Mouse (Mus musculus): ENCODE data around the gene Tmie. TPM values are rescaled to one million over a fixed set of nuclear protein-coding genes. Genes with fewer than 3 reads are reported as not detected.

Gene Tmie
- polyA plus RNA-seq, 1 experiment from 2014 or later = 0.70 TPM

GRCm38 (mm10) chr9:110893429-110893828 is 13.5 kb upstream of the Tmie start:
- Histone ChIP-seq H3K9ac (ENCODE audit: low read length) (no peak overlapping the region), H3K27me3 (ENCODE audit: control insufficient read depth, insufficient read depth, low read length) (no peaks in the 10 kb centered on the region), H3K4me1 (ENCODE audit: control insufficient read depth, insufficient read depth, low read length) (no peaks in the 10 kb centered on the region; the same call in 1 of the 2 replicates), H3K4me3 (ENCODE audit: low read depth, low read length) (no peak overlapping the region), H3K9me3 (ENCODE audit: control insufficient read depth, low read length) (no peaks in the 10 kb centered on the region), H3K4me2 (ENCODE audit: low read depth) (no peak overlapping the region), H3K36me3 (ENCODE audit: control insufficient read depth, insufficient read depth, low read length) (no peaks in the 10 kb centered on the region), H3K27ac (ENCODE audit: low read depth, low read length) (no peak overlapping the region)
- 74% methylated on average over 10 of the region's 10 CpGs for WGBS
- no peak for ATAC-seq (ENCODE audit: insufficient read depth, low FRiP score, low TSS enrichment)
- no peak for DNase-seq (ENCODE audit: low spot score)

- Histone ChIP-seq H3K4me3 (ENCODE audit: low read depth, low read length) (no peak overlapping the region), H3K9ac (ENCODE audit: low read length) (no peak overlapping the region), H3K9me3 (ENCODE audit: control insufficient read depth, low read length) (no peaks in the 10 kb centered on the region), H3K4me1 (ENCODE audit: control insufficient read depth, insufficient read depth, low read length) (no peaks in the 10 kb centered on the region; the same call in 1 of the 2 replicates), H3K4me2 (ENCODE audit: low read depth) (no peak overlapping the region), H3K27ac (ENCODE audit: low read depth, low read length) (no peak overlapping the region), H3K27me3 (ENCODE audit: control insufficient read depth, insufficient read depth, low read length) (no peaks in the 10 kb centered on the region), H3K36me3 (ENCODE audit: control insufficient read depth, insufficient read depth, low read length) (no peaks in the 10 kb centered on the region)
- whole genome bisulfite sequencing = 84% methylated on average over 3 of the region's 3 CpGs
- ATAC-seq (ENCODE audit: insufficient read depth, low FRiP score, low TSS enrichment) (no peak), DNase-seq (ENCODE audit: low spot score) (no peak)
Observed at GRCm38 (mm10) chr9:110892552-110892951, 12.6 kb upstream of the Tmie start.

- 78% methylated on average over 12 of the region's 12 CpGs for WGBS
- Histone ChIP-seq H3K4me2 (ENCODE audit: low read depth) (no peak overlapping the region), H3K9ac (ENCODE audit: low read length) (no peak overlapping the region), H3K9me3 (ENCODE audit: control insufficient read depth, low read length) (no peaks in the 10 kb centered on the region), H3K27me3 (ENCODE audit: control insufficient read depth, insufficient read depth, low read length) (no peaks in the 10 kb centered on the region), H3K36me3 (ENCODE audit: control insufficient read depth, insufficient read depth, low read length) (no peaks in the 10 kb centered on the region), H3K4me3 (ENCODE audit: low read depth, low read length) (no peak overlapping the region), H3K27ac (ENCODE audit: low read depth, low read length) (no peak overlapping the region), H3K4me1 (ENCODE audit: control insufficient read depth, insufficient read depth, low read length) (no peaks in the 10 kb centered on the region; the same call in 1 of the 2 replicates)
- ATAC-seq (ENCODE audit: insufficient read depth, low FRiP score, low TSS enrichment) (no peak), DNase-seq (ENCODE audit: low spot score) (no peak)
Observed at GRCm38 (mm10) chr9:110891077-110891828, 11.3 kb upstream of the Tmie start.

GRCm38 (mm10) chr9:110890026-110890783 is 10.3 kb upstream of the Tmie start:
- Histone ChIP-seq H3K4me1 (ENCODE audit: control insufficient read depth, insufficient read depth, low read length) (no peaks in the 10 kb centered on the region), H3K4me2 (ENCODE audit: low read depth) (no peak overlapping the region), H3K9ac (ENCODE audit: low read length) (no peak overlapping the region), H3K4me3 (ENCODE audit: low read depth, low read length) (no peak overlapping the region), H3K27me3 (ENCODE audit: control insufficient read depth, insufficient read depth, low read length) (no peaks in the 10 kb centered on the region), H3K27ac (ENCODE audit: low read depth, low read length) (no peak overlapping the region), H3K9me3 (ENCODE audit: control insufficient read depth, low read length) (no peaks in the 10 kb centered on the region), H3K36me3 (ENCODE audit: control insufficient read depth, insufficient read depth, low read length) (no peaks in the 10 kb centered on the region)
- no peak for DNase-seq (ENCODE audit: low spot score)
- ATAC-seq (ENCODE audit: insufficient read depth, low FRiP score, low TSS enrichment) = no peak
- WGBS = 15% methylated on average over 20 of the region's 21 CpGs

GRCm38 (mm10) chr9:110888935-110889334 is 9.0 kb upstream of the Tmie start:
- WGBS = 91% methylated on average over 14 of the region's 14 CpGs

GRCm38 (mm10) chr9:110887388-110888303 is 7.7 kb upstream of the Tmie start:
- no peak for ATAC-seq (ENCODE audit: insufficient read depth, low FRiP score, low TSS enrichment)
- Histone ChIP-seq H3K27ac (ENCODE audit: low read depth, low read length) (no peak overlapping the region), H3K4me1 (ENCODE audit: control insufficient read depth, insufficient read depth, low read length) (no peaks in the 10 kb centered on the region), H3K4me2 (ENCODE audit: low read depth) (no peak overlapping the region), H3K4me3 (ENCODE audit: low read depth, low read length) (no peak overlapping the region), H3K36me3 (ENCODE audit: control insufficient read depth, insufficient read depth, low read length) (no peaks in the 10 kb centered on the region), H3K9ac (ENCODE audit: low read length) (no peak overlapping the region), H3K9me3 (ENCODE audit: control insufficient read depth, low read length) (no peaks in the 10 kb centered on the region), H3K27me3 (ENCODE audit: control insufficient read depth, insufficient read depth, low read length) (no peaks in the 10 kb centered on the region)
- WGBS = 68% methylated on average over 9 of the region's 9 CpGs
- no peak for DNase-seq (ENCODE audit: low spot score)

More at GRCm38 (mm10) chr9:110888935-110889334, 9.0 kb upstream of the Tmie start:
- no peak overlapping the region for H3K4me2 ChIP-seq (ENCODE audit: low read depth)
- ATAC-seq (ENCODE audit: insufficient read depth, low FRiP score, low TSS enrichment) (no peak), DNase-seq (ENCODE audit: low spot score) (no peak)
- H3K4me1 ChIP-seq (ENCODE audit: control insufficient read depth, insufficient read depth, low read length) = no peaks in the 10 kb centered on the region
- no peak overlapping the region for H3K9ac ChIP-seq (ENCODE audit: low read length)
- H3K36me3 ChIP-seq (ENCODE audit: control insufficient read depth, insufficient read depth, low read length) = no peaks in the 10 kb centered on the region
- H3K4me3 ChIP-seq (ENCODE audit: low read depth, low read length) = no peak overlapping the region
- no peaks in the 10 kb centered on the region for H3K27me3 ChIP-seq (ENCODE audit: control insufficient read depth, insufficient read depth, low read length)
- H3K27ac ChIP-seq (ENCODE audit: low read depth, low read length) = no peak overlapping the region
- H3K9me3 ChIP-seq (ENCODE audit: control insufficient read depth, low read length) = no peaks in the 10 kb centered on the region

- WGBS = 64% methylated on average over 7 of the region's 7 CpGs
- no peak for ATAC-seq (ENCODE audit: insufficient read depth, low FRiP score, low TSS enrichment)
- Histone ChIP-seq H3K9ac (ENCODE audit: low read length) (no peak overlapping the region), H3K9me3 (ENCODE audit: control insufficient read depth, low read length) (no peaks in the 10 kb centered on the region), H3K27me3 (ENCODE audit: control insufficient read depth, insufficient read depth, low read length) (peaks cover 32% of the 10 kb centered on the region), H3K36me3 (ENCODE audit: control insufficient read depth, insufficient read depth, low read length) (no peaks in the 10 kb centered on the region), H3K4me2 (ENCODE audit: low read depth) (no peak overlapping the region), H3K27ac (ENCODE audit: low read depth, low read length) (no peak overlapping the region), H3K4me3 (ENCODE audit: low read depth, low read length) (no peak overlapping the region), H3K4me1 (ENCODE audit: control insufficient read depth, insufficient read depth, low read length) (no peaks in the 10 kb centered on the region)
- DNase-seq (ENCODE audit: low spot score) = no peak
Observed at GRCm38 (mm10) chr9:110881953-110882352, 2.0 kb upstream of the Tmie start.

- H3K9ac ChIP-seq (ENCODE audit: low read length) = no peak overlapping the region
- no peaks in the 10 kb centered on the region for H3K9me3 ChIP-seq (ENCODE audit: control insufficient read depth, low read length)
- DNase-seq (ENCODE audit: low spot score) (no peak), ATAC-seq (ENCODE audit: insufficient read depth, low FRiP score, low TSS enrichment) (no peak)
- WGBS = 72% methylated on average over 4 of the region's 4 CpGs
- no peak overlapping the region for H3K4me3 ChIP-seq (ENCODE audit: low read depth, low read length)
- no peaks in the 10 kb centered on the region for H3K36me3 ChIP-seq (ENCODE audit: control insufficient read depth, insufficient read depth, low read length)
- no peak overlapping the region for H3K27ac ChIP-seq (ENCODE audit: low read depth, low read length)
- peak overlapping the region; percentile 81; the same call in 1 of the 2 replicates for H3K4me2 ChIP-seq (ENCODE audit: low read depth)
- peaks cover 32% of the 10 kb centered on the region for H3K27me3 ChIP-seq (ENCODE audit: control insufficient read depth, insufficient read depth, low read length)
- H3K4me1 ChIP-seq (ENCODE audit: control insufficient read depth, insufficient read depth, low read length) = no peaks in the 10 kb centered on the region
Observed at GRCm38 (mm10) chr9:110880772-110881171, 859 bp upstream of the Tmie start.
